Mouse (Mus musculus): ENCODE data around the gene Dennd1a. TPM values are rescaled to one million over a fixed set of nuclear protein-coding genes. Genes with fewer than 3 reads are reported as not detected.

The Dennd1a gene
- total and polyA plus RNA-seq, 3 experiments: 17.6 to 26.8 (median 22.0) TPM

DNA sequence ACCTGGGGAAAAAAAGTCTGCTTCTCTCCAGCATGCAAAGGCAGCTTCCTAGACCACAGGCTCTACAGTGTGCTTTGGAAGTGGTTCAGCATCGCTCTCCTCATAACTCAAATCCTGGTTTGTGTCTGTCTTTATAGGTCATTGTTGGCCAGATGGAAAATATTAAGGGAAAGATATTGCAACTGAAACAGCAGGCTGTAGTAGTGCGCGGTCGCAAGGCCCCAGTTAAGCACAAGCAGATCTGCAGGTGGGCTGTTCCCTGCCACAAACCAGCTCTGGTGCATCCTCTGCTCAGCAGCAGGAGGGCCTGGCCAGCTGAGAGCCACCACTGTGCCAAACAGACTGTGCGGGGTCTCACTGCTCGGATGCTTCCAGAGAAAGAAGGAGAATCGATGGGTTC, 186.9 kb downstream of the Dennd1a start:
- Histone ChIP-seq H3K79me2 (replicated peaks; ENCODE audit: control insufficient read depth, insufficient read depth, low read length) (no peaks in the 10 kb centered on the region; the same call in 1 of the 2 replicates), H3K4me1 (ENCODE audit: control insufficient read depth, insufficient read depth, low read length) (no peaks in the 10 kb centered on the region; the same call in 1 of the 2 replicates), H3K9ac (ENCODE audit: low read depth, low read length) (no peak overlapping the region), H3K27ac (no peak overlapping the region), H3K4me3 (no peak overlapping the region), H3K36me3 (ENCODE audit: control insufficient read depth, insufficient read depth, low read length) (no peaks in the 10 kb centered on the region), H3K27me3 (ENCODE audit: control insufficient read depth, insufficient read depth, low read length) (no peaks in the 10 kb centered on the region)
- WGBS: 69% methylated on average over 7 of the region's 7 CpGs
- TF ChIP-seq CTCF (IDR thresholded peaks at IDR 0.05) (no peak), POLR2A (IDR thresholded peaks at IDR 0.05; ENCODE audit: insufficient read depth, low read depth, low read length) (no peak), EP300 (IDR thresholded peaks at IDR 0.05; ENCODE audit: insufficient read depth, low read depth, low read length) (no peak)
- no peak for DNase-seq
- intact Hi-C loops (cut with DNase I): no loop called here

DNA sequence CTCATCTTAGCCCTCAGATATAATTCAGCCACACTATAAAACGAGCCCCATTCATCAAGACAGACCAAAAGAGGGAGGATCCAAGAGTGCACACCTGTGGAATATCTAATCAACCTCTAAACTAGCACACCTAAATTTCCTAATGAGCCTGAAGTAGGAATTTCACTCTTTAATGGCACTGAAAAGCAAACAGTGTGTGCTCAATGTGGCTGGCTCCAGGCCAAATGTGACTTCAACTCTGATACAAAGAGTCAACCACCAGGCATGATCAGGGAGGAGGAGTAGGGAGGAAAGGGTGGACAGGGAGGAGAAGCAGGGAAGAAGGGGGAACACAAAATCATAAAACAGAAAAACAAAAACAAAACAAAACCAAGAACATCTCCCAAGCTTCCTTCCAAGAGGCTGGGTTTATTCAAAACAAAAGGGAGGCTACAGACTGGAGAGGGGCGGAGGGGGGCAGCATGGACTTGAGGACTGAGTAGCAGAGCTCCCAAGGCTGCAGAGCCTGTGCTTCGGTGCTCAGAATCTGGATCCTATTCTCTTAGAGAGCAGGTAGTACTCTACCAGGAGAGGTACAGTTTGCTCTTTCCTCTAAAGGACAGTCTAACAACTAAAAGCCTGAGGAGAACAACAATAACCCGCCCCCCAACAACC, 187.9 kb downstream of the Dennd1a start:
- H3K4me1 ChIP-seq (ENCODE audit: control insufficient read depth, insufficient read depth, low read length): no peaks in the 10 kb centered on the region; the same call in 1 of the 2 replicates
- no peaks in the 10 kb centered on the region for H3K27me3 ChIP-seq (ENCODE audit: control insufficient read depth, insufficient read depth, low read length)
- no peak for DNase-seq
- no peaks in the 10 kb centered on the region; the same call in 1 of the 2 replicates for H3K79me2 ChIP-seq (replicated peaks; ENCODE audit: control insufficient read depth, insufficient read depth, low read length)
- intact Hi-C loops (cut with DNase I): no loop called here
- WGBS: 87% methylated on average over 4 of the region's 4 CpGs
- H3K4me3 ChIP-seq: no peak overlapping the region
- H3K27ac ChIP-seq: no peak overlapping the region
- no peak for TF ChIP-seq POLR2A (IDR thresholded peaks at IDR 0.05; ENCODE audit: insufficient read depth, low read depth, low read length)
- TF ChIP-seq CTCF (IDR thresholded peaks at IDR 0.05): no peak
- no peak for TF ChIP-seq EP300 (IDR thresholded peaks at IDR 0.05; ENCODE audit: insufficient read depth, low read depth, low read length)
- H3K9ac ChIP-seq (ENCODE audit: low read depth, low read length): no peak overlapping the region
- no peaks in the 10 kb centered on the region for H3K36me3 ChIP-seq (ENCODE audit: control insufficient read depth, insufficient read depth, low read length)

GRCm38 (mm10) chr2:38097469-38097868, 189.7 kb downstream of the Dennd1a start:
- TF ChIP-seq EP300 (IDR thresholded peaks at IDR 0.05; ENCODE audit: insufficient read depth, low read depth, low read length): no peak
- no peak for TF ChIP-seq POLR2A (IDR thresholded peaks at IDR 0.05; ENCODE audit: insufficient read depth, low read depth, low read length)
- no peak for TF ChIP-seq CTCF (IDR thresholded peaks at IDR 0.05)
- no peak for DNase-seq
- Histone ChIP-seq H3K4me1 (ENCODE audit: control insufficient read depth, insufficient read depth, low read length) (no peaks in the 10 kb centered on the region; the same call in 1 of the 2 replicates), H3K27me3 (ENCODE audit: control insufficient read depth, insufficient read depth, low read length) (no peaks in the 10 kb centered on the region), H3K9ac (ENCODE audit: low read depth, low read length) (no peak overlapping the region), H3K4me3 (no peak overlapping the region), H3K36me3 (ENCODE audit: control insufficient read depth, insufficient read depth, low read length) (no peaks in the 10 kb centered on the region), H3K79me2 (replicated peaks; ENCODE audit: control insufficient read depth, insufficient read depth, low read length) (no peaks in the 10 kb centered on the region; the same call in 1 of the 2 replicates), H3K27ac (no peak overlapping the region)
- WGBS: 94% methylated on average over 3 of the region's 3 CpGs
- intact Hi-C loops (cut with DNase I): no loop called here

DNA sequence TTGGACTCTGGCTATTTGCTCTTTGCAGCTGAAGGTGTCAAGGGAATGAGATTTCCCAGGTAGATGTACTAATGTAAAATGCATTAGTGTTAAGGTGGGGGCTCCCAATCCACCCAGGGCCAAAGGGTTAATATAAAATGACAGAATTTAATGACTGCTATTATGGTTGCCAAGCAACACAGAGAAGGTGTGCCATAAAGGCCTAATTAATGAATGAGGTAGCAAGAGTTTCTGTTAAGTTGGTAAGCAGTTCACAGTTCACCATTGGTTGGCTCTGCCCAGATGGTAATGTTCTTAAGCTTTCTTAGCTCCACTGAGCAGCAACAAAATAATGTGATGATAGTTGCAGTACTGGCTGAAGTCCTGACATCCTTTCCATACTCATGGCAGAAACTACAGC, 190.9 kb downstream of the Dennd1a start:
- TF ChIP-seq CTCF (IDR thresholded peaks at IDR 0.05) (no peak), EP300 (IDR thresholded peaks at IDR 0.05; ENCODE audit: insufficient read depth, low read depth, low read length) (no peak), POLR2A (IDR thresholded peaks at IDR 0.05; ENCODE audit: insufficient read depth, low read depth, low read length) (no peak)
- H3K36me3 ChIP-seq (ENCODE audit: control insufficient read depth, insufficient read depth, low read length): no peaks in the 10 kb centered on the region
- H3K4me3 ChIP-seq: no peak overlapping the region
- H3K79me2 ChIP-seq (replicated peaks; ENCODE audit: control insufficient read depth, insufficient read depth, low read length): no peaks in the 10 kb centered on the region; the same call in 1 of the 2 replicates
- no peaks in the 10 kb centered on the region; the same call in 1 of the 2 replicates for H3K4me1 ChIP-seq (ENCODE audit: control insufficient read depth, insufficient read depth, low read length)
- H3K9ac ChIP-seq (ENCODE audit: low read depth, low read length): no peak overlapping the region
- DNase-seq: no peak
- H3K27me3 ChIP-seq (ENCODE audit: control insufficient read depth, insufficient read depth, low read length): no peaks in the 10 kb centered on the region
- H3K27ac ChIP-seq: no peak overlapping the region
- intact Hi-C loops (cut with DNase I): no loop called here

DNA sequence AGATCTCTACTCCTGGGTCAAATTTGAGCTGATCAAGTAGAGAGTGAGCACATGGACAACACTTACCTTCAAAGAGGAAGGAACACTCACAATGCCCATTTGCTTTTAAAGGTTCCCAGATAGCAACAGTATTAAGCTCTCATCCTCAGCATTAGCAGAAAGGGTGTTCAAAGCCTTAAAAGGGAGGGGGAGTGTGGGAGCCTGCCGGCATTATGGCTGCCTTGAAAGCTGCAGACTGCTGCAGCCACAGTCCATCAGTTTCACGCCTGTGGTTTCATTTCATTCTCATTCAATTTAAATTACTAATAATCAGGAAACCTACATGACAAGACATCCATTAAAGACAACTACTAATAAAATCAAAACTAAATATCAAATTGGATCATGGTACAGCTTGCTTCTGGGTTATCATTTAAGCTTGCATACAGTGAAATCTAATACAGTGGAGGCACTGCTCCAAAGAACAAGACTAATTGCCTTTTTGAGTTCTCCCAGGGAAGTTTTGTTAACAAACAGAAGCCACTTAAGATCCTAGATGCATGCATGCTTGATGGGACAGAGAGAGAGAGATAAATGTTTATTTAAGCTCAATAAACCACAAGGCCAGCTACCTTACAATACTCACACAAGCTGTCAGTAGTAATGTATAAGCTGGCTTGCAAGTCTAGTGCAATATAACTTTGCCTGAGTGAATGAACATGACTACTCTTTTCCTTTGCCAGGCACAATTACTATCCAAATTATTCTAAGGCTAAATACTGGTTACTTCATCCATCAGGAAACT, 192.6 kb downstream of the Dennd1a start:
- TF ChIP-seq EP300 (IDR thresholded peaks at IDR 0.05; ENCODE audit: insufficient read depth, low read depth, low read length) (no peak), POLR2A (IDR thresholded peaks at IDR 0.05; ENCODE audit: insufficient read depth, low read depth, low read length) (no peak), CTCF (IDR thresholded peaks at IDR 0.05) (no peak)
- Histone ChIP-seq H3K4me3 (no peak overlapping the region), H3K36me3 (ENCODE audit: control insufficient read depth, insufficient read depth, low read length) (no peaks in the 10 kb centered on the region), H3K9ac (ENCODE audit: low read depth, low read length) (no peak overlapping the region), H3K27me3 (ENCODE audit: control insufficient read depth, insufficient read depth, low read length) (no peaks in the 10 kb centered on the region), H3K4me1 (ENCODE audit: control insufficient read depth, insufficient read depth, low read length) (no peaks in the 10 kb centered on the region; the same call in 1 of the 2 replicates), H3K79me2 (replicated peaks; ENCODE audit: control insufficient read depth, insufficient read depth, low read length) (no peaks in the 10 kb centered on the region; the same call in 1 of the 2 replicates), H3K27ac (no peak overlapping the region)
- 87% methylated on average over 2 of the region's 2 CpGs for WGBS
- intact Hi-C loops (cut with DNase I): no loop called here
- no peak for DNase-seq

- Histone ChIP-seq H3K9ac (ENCODE audit: low read depth, low read length) (no peak overlapping the region), H3K36me3 (ENCODE audit: control insufficient read depth, insufficient read depth, low read length) (no peaks in the 10 kb centered on the region), H3K79me2 (replicated peaks; ENCODE audit: control insufficient read depth, insufficient read depth, low read length) (no peaks in the 10 kb centered on the region; the same call in 1 of the 2 replicates), H3K27me3 (ENCODE audit: control insufficient read depth, insufficient read depth, low read length) (no peaks in the 10 kb centered on the region), H3K4me1 (ENCODE audit: control insufficient read depth, insufficient read depth, low read length) (no peaks in the 10 kb centered on the region), H3K27ac (no peak overlapping the region), H3K4me3 (no peak overlapping the region)
- TF ChIP-seq CTCF (IDR thresholded peaks at IDR 0.05) (no peak), EP300 (IDR thresholded peaks at IDR 0.05; ENCODE audit: insufficient read depth, low read depth, low read length) (no peak), POLR2A (IDR thresholded peaks at IDR 0.05; ENCODE audit: insufficient read depth, low read depth, low read length) (no peak)
- DNase-seq: no peak
- intact Hi-C loops (cut with DNase I): no loop called here
These were observed 193.2 kb downstream of the Dennd1a start for GRCm38 (mm10) chr2:38093968-38094367.

Data from heart, adult 2 months (tissue).